8 mouse cellular contexts compared by ENCODE assay signal in genomic region chr14:76164904-76165755, GRCm38 (mm10). TPM values are rescaled to one million over a fixed set of nuclear protein-coding genes. Genes with fewer than 3 reads are reported as not detected.
DNase-seq lines count a peak whose midpoint lies in the region; ATAC-seq and TF ChIP-seq lines count a peak whose summit lies in the region.

No protein-coding gene starts in this region.

- H3K4me3 ChIP-seq in limb, embryonic 14.5 days (replicated peaks; ENCODE audit: low read length), result peak overlapping the region; percentile 8; the same call in 1 of the 2 replicates
- 0 out of 2 replicates have a peak overlapping the region, but pooled peaks have one; percentile 9 for H3K4me3 ChIP-seq in small intestine, adult 2 months (ENCODE audit: low read depth, low read length)

- TF ChIP-seq POLR2A in limb, embryonic 14.5 days (IDR thresholded peaks at IDR 0.05; ENCODE audit: borderline replicate concordance, extremely low read depth, insufficient read depth, insufficient read length), result no peak
- TF ChIP-seq POLR2A in small intestine, adult 2 months (IDR thresholded peaks at IDR 0.05; ENCODE audit: low read depth, low read length), result no peak

- H3K27ac ChIP-seq in limb, embryonic 14.5 days (replicated peaks; ENCODE audit: low read depth, low read length), result no peak overlapping the region
- no peak overlapping the region for H3K27ac ChIP-seq in small intestine, adult 2 months (ENCODE audit: insufficient read depth, low read depth, low read length)

- H3K36me3 ChIP-seq in limb, embryonic 14.5 days (ENCODE audit: control insufficient read depth, insufficient read depth, low read length), result no peaks in the 10 kb centered on the region
- no peaks in the 10 kb centered on the region for H3K36me3 ChIP-seq in small intestine, adult 2 months (ENCODE audit: control insufficient read depth, insufficient read depth, low read length)

- H3K27me3 ChIP-seq in limb, embryonic 14.5 days (ENCODE audit: control insufficient read depth, insufficient read depth, low read length), result no peaks in the 10 kb centered on the region; the same call in 1 of the 2 replicates
- peaks cover 7% of the 10 kb centered on the region; the same call in 1 of the 2 replicates for H3K27me3 ChIP-seq in small intestine, adult 2 months (ENCODE audit: control insufficient read depth, insufficient read depth, low read length)

- no peaks in the 10 kb centered on the region for H3K9me3 ChIP-seq in limb, embryonic 14.5 days (ENCODE audit: control insufficient read depth, low read length)

- no peak for TF ChIP-seq CTCF in small intestine, adult 2 months (IDR thresholded peaks at IDR 0.05; ENCODE audit: extremely low read depth, insufficient read length, insufficient replicate concordance, low read depth, low read length)

- peak overlapping the region; percentile 36; the same call in 1 of the 2 replicates for H3K9ac ChIP-seq in limb, embryonic 14.5 days (ENCODE audit: low read depth, low read length, severe bottlenecking)

- no peak for ATAC-seq in limb, embryonic 14.5 days (ENCODE audit: low FRiP score, low read depth)

- peak; percentile 24 for DNase-seq in gastrocnemius, adult 18-20 months (ENCODE audit: low spot score)
- DNase-seq in gastrocnemius, postnatal 25 days, result no peak
- peak; percentile 18 for DNase-seq in thymus, postnatal 0 days (ENCODE audit: low spot score)
- DNase-seq in thymus, postnatal 25 days, result no peak
- DNase-seq in heart, postnatal 4 days, result peak; percentile 45
- DNase-seq in limb, embryonic 14.5 days (ENCODE audit: low spot score), result peak; percentile 66
- DNase-seq in thymus, postnatal 10 days (ENCODE audit: low spot score in 2 of 2), result no peak

- peak overlapping the region; percentile 35 for H3K4me2 ChIP-seq in limb, embryonic 14.5 days (replicated peaks; ENCODE audit: low read depth, low read length, severe bottlenecking)

- peaks cover 7% of the 10 kb centered on the region for H3K4me1 ChIP-seq in limb, embryonic 14.5 days (ENCODE audit: control insufficient read depth, insufficient read depth, low read length)
- no peaks in the 10 kb centered on the region for H3K4me1 ChIP-seq in small intestine, adult 2 months (ENCODE audit: control insufficient read depth, insufficient read depth, insufficient read length, low read length)

- WGBS in limb, embryonic 14.5 days, result 15% methylated on average over 32 of the region's 32 CpGs
- WGBS in small intestine, adult 2 months, result 19% methylated on average over 32 of the region's 32 CpGs

RNA-seq across cellular contexts. Expression of gene Nufip1, which starts 54.4 kb away (rescaled TPM):
- 1 to 10 TPM; 3.2 to 3.8 TPM for total RNA-seq in gastrocnemius, adult 18-20 months (2021)
- 1 to 10 TPM; 3.1 to 3.3 TPM for total RNA-seq in gastrocnemius, postnatal 25 days (2021)
- polyA plus RNA-seq in thymus, postnatal 0 days (2015; fragmentation: Nextera tagmentation; extraction: Ambion mirVana), result 15.5 and 16.6 TPM in 2 replicates
- total RNA-seq in heart, postnatal 4 days (2021), result 1 to 10 TPM; 6.0 to 6.4 TPM
- 8.4 and 9.9 TPM in 2 replicates for polyA plus RNA-seq in limb, embryonic 14.5 days (2012; rRNA removed)
- 13.8 and 14.5 TPM in 2 replicates for polyA plus RNA-seq in limb, embryonic 14.5 days (2014; fragmentation: Nextera tagmentation; extraction: Ambion mirVana)
- polyA plus RNA-seq in small intestine, adult 2 months (2012; rRNA removed), result 2.1 and 2.9 TPM in 2 replicates

RNA-seq across cellular contexts. Expression of gene Gpalpp1, which starts 54.6 kb away (rescaled TPM):
- 1 to 10 TPM; 6.1 to 6.5 TPM for total RNA-seq in gastrocnemius, adult 18-20 months (2021)
- total RNA-seq in gastrocnemius, postnatal 25 days (2021), result 1 to 10 TPM; 5.1 to 5.5 TPM
- 10.8 and 11.6 TPM in 2 replicates for polyA plus RNA-seq in thymus, postnatal 0 days (2015; fragmentation: Nextera tagmentation; extraction: Ambion mirVana)
- 10 to 100 TPM; 14.8 to 15.4 TPM for total RNA-seq in heart, postnatal 4 days (2021)
- 9.0 and 10.6 TPM in 2 replicates for polyA plus RNA-seq in limb, embryonic 14.5 days (2012; rRNA removed)
- 12.7 and 12.9 TPM in 2 replicates for polyA plus RNA-seq in limb, embryonic 14.5 days (2014; fragmentation: Nextera tagmentation; extraction: Ambion mirVana)
- polyA plus RNA-seq in small intestine, adult 2 months (2012; rRNA removed), result 0.47 and 1.1 TPM in 2 replicates

Comparison
In these comparisons a context has a peak if more than half of its experiments do, and no peak if none do; other contexts are left out.
1. DNase-seq: peak in gastrocnemius, adult 18-20 months (single experiment), thymus, postnatal 0 days (single experiment), heart, postnatal 4 days (single experiment) and limb, embryonic 14.5 days (single experiment); none in gastrocnemius, postnatal 25 days (single experiment), thymus, postnatal 25 days (single experiment) and thymus, postnatal 10 days (0 of 2).